Mouse (Mus musculus) CH12.LX (cell line): ENCODE measurements around the gene Cryzl2.

ENCODE experiments used
- CHD1 ChIP-seq: IDR thresholded peaks from 2 replicates; pipeline ENCODE4 v1.6.1; 2012; ENCODE audit warnings: low read depth, low read length, improper control_type of control experiment, inconsistent platforms
- CTCF ChIP-seq, 2 experiments: IDR thresholded peaks in 1 of 2; conservative IDR thresholded peaks in 1 of 2; 2 replicates each; pipeline ENCODE4 v1.5.1; 2011 to 2012; ENCODE audit warnings: low read depth in 2 of 2, low read length in 2 of 2, improper control_type of control experiment in 1 of 2, inconsistent platforms in 1 of 2, mild to moderate bottlenecking in 1 of 2, moderate library complexity in 1 of 2
- MAFK ChIP-seq: IDR thresholded peaks from 2 replicates; pipeline ENCODE4 v1.6.1; 2011; ENCODE audit warnings: low read length, improper control_type of control experiment; ENCODE audit not compliant: insufficient replicate concordance
- MYC ChIP-seq: IDR thresholded peaks from 2 replicates; pipeline ENCODE4 v1.6.1; 2011; ENCODE audit warnings: low read depth, mild to moderate bottlenecking, improper control_type of control experiment, low read length
- POLR2A ChIP-seq: IDR thresholded peaks from 2 replicates; pipeline ENCODE4 v1.6.1; 2011; ENCODE audit warnings: low read depth, mild to moderate bottlenecking, improper control_type of control experiment, low read length
- POLR2AphosphoS2 ChIP-seq: IDR thresholded peaks from 2 replicates; pipeline ENCODE4 v1.6.1; 2011; ENCODE audit warnings: low read depth, low read length, improper control_type of control experiment
- SIN3A ChIP-seq: IDR thresholded peaks from 2 replicates; pipeline ENCODE4 v1.6.1; 2012; ENCODE audit warnings: low read length, improper control_type of control experiment, inconsistent platforms
- USF2 ChIP-seq: conservative IDR thresholded peaks from 2 replicates; pipeline ENCODE4 v1.6.1; 2011; ENCODE audit warnings: low read depth, low read length, improper control_type of control experiment

GRCm38 (mm10) chr1:157512690-157513448 lies 54.5 kb downstream of the Cryzl2 start:
- TF ChIP-seq CTCF (conservative IDR thresholded peaks at IDR 0.05 in 1 of 2, IDR thresholded peaks at IDR 0.05 in 1 of 2; ENCODE audit: low read depth in 2 of 2, low read length in 2 of 2) (no peak), SIN3A (no peak), MAFK (no peak), CHD1 (no peak), USF2 (no peak), POLR2AphosphoS2 (no peak), POLR2A (no peak), MYC (no peak)
